Mouse (Mus musculus): ENCODE data around the gene Dmrta2.

DNA sequence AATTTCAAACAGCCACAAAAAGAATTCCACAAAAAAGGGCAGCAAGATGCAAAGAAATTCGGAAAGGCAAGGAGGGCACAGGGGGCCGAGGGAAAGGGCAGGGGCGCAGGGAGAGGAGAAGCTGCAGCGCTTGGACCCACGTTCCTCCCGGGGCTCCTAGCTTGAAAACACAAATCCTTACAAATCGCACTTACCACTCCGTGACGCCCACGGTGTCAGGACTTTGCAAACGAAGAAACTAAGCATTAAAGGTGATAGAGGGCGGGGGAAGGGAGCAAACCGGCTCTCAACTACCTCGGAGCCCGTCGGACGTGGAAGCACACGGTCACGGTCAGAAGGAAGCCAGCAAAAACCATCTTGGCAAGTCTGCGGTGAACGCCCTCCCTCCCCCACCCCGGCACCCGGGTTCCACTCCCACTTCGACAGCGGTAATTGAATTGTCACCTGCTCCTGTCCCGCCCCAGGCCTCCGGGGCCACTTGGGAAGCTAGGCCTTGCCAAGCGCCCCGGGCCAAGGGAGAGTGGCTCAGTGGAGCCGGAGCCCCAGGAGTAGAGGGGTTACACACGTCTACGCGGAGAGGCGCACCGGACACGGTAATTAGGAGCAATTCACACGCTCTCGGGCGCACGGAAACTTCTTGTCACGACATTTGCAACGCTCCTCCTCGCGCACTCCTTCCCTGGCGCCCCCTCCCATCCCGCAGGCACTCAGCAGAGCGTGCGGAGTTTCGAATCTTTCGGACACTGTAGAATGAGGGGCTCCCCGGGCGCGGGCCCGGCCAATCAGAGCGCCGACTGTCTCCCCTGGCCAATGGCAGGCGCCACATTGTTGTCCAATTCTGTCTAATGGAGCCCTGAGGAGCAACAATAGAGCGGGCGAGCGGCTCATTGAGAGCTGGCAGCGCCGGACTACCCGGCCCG lies at the start of gene Dmrta2:
- TF ChIP-seq CTCF (IDR thresholded peaks at IDR 0.05) (no peak), POLR2A (IDR thresholded peaks at IDR 0.05; ENCODE audit: insufficient read depth, low read depth, low read length) (no peak)

Data from heart, adult 2 months (tissue).